Mouse (Mus musculus): ENCODE data around the gene Wdr61. TPM values are rescaled to one million over a fixed set of nuclear protein-coding genes. Genes with fewer than 3 reads are reported as not detected.

Wdr61 gene
- polyA plus RNA-seq (2012; fragmentation: generic; extraction: Trizol) = 100 to 1,000 TPM in 1 of 2 experiments, 10 to 100 TPM in 1; 10.3 to 164 TPM

GRCm38 (mm10) chr9:54733921-54734638, at the start of gene Wdr61:
Gene Wdr61 (minus strand): TSS chr9:54734519.

DNA sequence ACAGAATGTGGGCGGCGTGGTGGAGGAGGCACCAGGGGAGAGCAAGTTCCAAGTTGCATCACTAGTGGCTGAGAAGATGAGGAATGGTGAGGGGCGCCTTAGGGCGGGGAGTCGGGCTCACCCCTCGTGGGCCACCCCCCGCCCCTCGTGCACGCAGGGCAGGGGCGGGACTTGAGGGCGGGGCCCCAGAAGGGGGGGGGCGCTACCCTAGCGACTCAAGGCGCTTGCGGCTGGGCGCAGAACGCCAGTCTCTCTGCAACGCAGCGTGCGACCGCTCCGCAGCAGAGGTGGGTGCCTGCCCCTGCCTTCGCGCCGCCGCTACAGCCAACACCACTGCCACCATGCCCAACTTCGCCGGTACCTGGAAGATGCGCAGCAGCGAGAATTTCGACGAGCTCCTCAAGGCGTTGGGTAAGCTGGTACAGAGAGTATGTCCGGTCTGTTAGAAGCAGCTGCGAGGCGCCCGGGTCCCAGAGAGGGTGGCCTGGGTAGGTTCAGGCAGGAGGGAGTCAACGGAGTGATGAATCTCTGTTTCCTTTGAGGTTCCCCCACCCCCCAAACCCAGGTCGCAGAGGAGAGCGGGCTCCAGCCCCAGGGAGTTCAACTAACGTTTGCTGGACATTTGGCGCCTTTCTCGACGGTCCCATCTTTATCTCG, 30.4 kb upstream of the Wdr61 start, which contains the start of gene Crabp1:
Gene Crabp1 (plus strand): TSS at position 188 of the 657 bp plus-strand sequence.

DNA sequence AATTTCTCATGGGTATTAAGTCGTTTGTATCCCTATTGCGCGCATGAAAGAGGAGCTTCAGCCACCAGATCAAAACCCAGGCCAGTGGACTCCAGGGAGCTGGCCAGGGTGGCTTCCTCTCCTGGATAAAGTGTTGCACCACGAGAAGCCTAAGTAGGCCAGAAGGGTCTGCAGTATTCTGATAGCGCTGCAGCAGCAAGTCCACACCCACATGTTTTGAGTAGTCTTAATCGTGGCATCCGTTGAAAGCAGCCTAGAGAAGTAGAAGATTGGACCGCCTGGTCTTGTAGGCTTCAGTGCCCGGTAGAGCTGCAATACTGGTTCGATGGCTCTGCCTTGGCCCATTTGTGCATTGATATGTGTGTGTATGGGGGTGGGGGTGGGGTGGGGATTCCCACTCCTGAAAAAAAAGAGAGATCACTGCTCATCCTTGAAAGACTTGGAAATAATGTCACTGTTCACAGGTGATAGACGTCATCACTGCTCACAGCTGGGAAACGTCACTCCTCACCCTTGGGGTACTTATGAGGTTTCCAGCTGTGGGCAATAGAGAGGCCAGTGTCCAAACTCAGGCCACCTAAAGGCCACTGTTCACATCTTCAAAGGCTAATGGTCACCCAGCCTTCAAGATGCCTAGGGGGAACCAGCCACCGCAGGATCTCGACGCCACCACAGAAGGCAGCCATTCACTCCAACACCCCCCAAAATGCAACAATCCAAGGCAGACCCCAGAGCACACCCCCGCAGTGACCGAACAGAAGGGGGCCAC, 35.8 kb downstream of the Wdr61 start, which contains the start of gene Dnaja4:
Gene Dnaja4 (plus strand): TSS at position 556 of the 769 bp plus-strand sequence.

Other genes starting within 250 kb of the Wdr61 start
- gene Dmxl2, start 232.9 kb downstream of the Wdr61 start, polyA plus RNA-seq (2012; fragmentation: generic; extraction: Trizol) = under 1 TPM; 0.04 to 0.33 TPM
- under 1 TPM in 1 of 2 experiments, not detected in 1; 0.08 TPM for gene Sh2d7, start 195.5 kb downstream of the Wdr61 start, polyA plus RNA-seq (2012; fragmentation: generic; extraction: Trizol)
- gene Cib2, start 174.3 kb downstream of the Wdr61 start, polyA plus RNA-seq (2012; fragmentation: generic; extraction: Trizol) = 1 to 10 TPM in 1 of 2 experiments, under 1 TPM in 1; 0.12 to 2.0 TPM
- gene Idh3a, start 148.2 kb downstream of the Wdr61 start, polyA plus RNA-seq (2012; fragmentation: generic; extraction: Trizol) = 10 to 100 TPM in 1 of 2 experiments, 1 to 10 TPM in 1; 7.3 to 24.2 TPM
- gene Acsbg1, start 72.6 kb downstream of the Wdr61 start, polyA plus RNA-seq (2012; fragmentation: generic; extraction: Trizol) = 10 to 100 TPM in 1 of 2 experiments, 1 to 10 TPM in 1; 2.5 to 10.2 TPM
- gene Dnaja4, start 35.6 kb downstream of the Wdr61 start, polyA plus RNA-seq (2012; fragmentation: generic; extraction: Trizol) = 1 to 10 TPM in 1 of 2 experiments, under 1 TPM in 1; 0.54 to 6.9 TPM
- 1 to 10 TPM in 1 of 2 experiments, under 1 TPM in 1; 0.08 to 4.6 TPM for gene Crabp1, start 30.2 kb upstream of the Wdr61 start, polyA plus RNA-seq (2012; fragmentation: generic; extraction: Trizol)
- gene Ireb2, start 129.3 kb upstream of the Wdr61 start, polyA plus RNA-seq (2012; fragmentation: generic; extraction: Trizol) = 10 to 100 TPM in 1 of 2 experiments, under 1 TPM in 1; 0.54 to 11.0 TPM
- gene Hykk, start 182.8 kb upstream of the Wdr61 start, polyA plus RNA-seq (2012; fragmentation: generic; extraction: Trizol) = under 1 TPM in 1 of 2 experiments, not detected in 1; 0.32 TPM
- 100 to 1,000 TPM in 1 of 2 experiments, 10 to 100 TPM in 1; 30.4 to 241 TPM for gene Psma4, start 216.3 kb upstream of the Wdr61 start, polyA plus RNA-seq (2012; fragmentation: generic; extraction: Trizol)
- gene AY074887, start 216.5 kb upstream of the Wdr61 start, polyA plus RNA-seq (2012; fragmentation: generic; extraction: Trizol) = under 1 TPM; 0.42 to 0.97 TPM
- gene Chrna5, start 246.4 kb upstream of the Wdr61 start, polyA plus RNA-seq (2012; fragmentation: generic; extraction: Trizol) = under 1 TPM in 1 of 2 experiments, not detected in 1; 0.11 TPM

Data from C3H10T1/2 (cell line).